Mouse (Mus musculus): ENCODE results near the gene Hsbp1. TPM values are rescaled to one million over a fixed set of nuclear protein-coding genes. Genes with fewer than 3 reads are reported as not detected.
A peak's percentile ranks its signal among the peaks of the same experiment; 100 is the strongest.
"Not testable (repeated sequence)": the region's sequence is repeated elsewhere in the genome, so short reads cannot be mapped to it uniquely, and the experiment has no call there.

Hsbp1 gene
- 402 and 404 TPM in 2 replicates for polyA plus RNA-seq (2016; fragmentation: Nextera tagmentation; extraction: Ambion mirVana)

GRCm38 (mm10) chr8:119344190-119344856 lies at the start of gene Hsbp1:
Hsbp1 (plus strand) TSS chr8:119344488.
- H3K4me1 ChIP-seq: peaks cover 8% of the 10 kb centered on the region
- H3K4me2 ChIP-seq (replicated peaks): peak within 1 kb of the TSS; percentile 49
- H3K36me3 ChIP-seq: peaks cover 31% of the 10 kb centered on the region
- 3% methylated on average over 51 of the region's 52 CpGs for WGBS
- H3K4me3 ChIP-seq: peak within 1 kb of the TSS; percentile 91
- no peaks in the 10 kb centered on the region for H3K9me3 ChIP-seq (replicated peaks)
- peak within 1 kb of the TSS; percentile 55; the same call in 1 of the 2 replicates for H3K27ac ChIP-seq
- H3K9ac ChIP-seq: peak within 1 kb of the TSS; percentile 96
- peak; percentile 98 for ATAC-seq (ENCODE audit: low FRiP score)
- peaks cover 11% of the 10 kb centered on the region; the same call in 1 of the 2 replicates for H3K27me3 ChIP-seq

GRCm38 (mm10) chr8:119295477-119295876 lies 48.8 kb upstream of the Hsbp1 start:
- Histone ChIP-seq H3K9ac (no peak overlapping the region), H3K27me3 (no peaks in the 10 kb centered on the region), H3K27ac (no peak overlapping the region), H3K9me3 (replicated peaks) (0 out of 2 replicates have a peak, but pooled peaks cover 4% of the 10 kb centered on the region), H3K4me1 (no peaks in the 10 kb centered on the region), H3K4me2 (replicated peaks) (no peak overlapping the region), H3K36me3 (no peaks in the 10 kb centered on the region), H3K4me3 (no peak overlapping the region)
- no peak for ATAC-seq (ENCODE audit: low FRiP score)
- 84% methylated on average over 13 of the region's 13 CpGs for WGBS

- H3K9me3 ChIP-seq (replicated peaks); H3K27ac ChIP-seq; ATAC-seq (ENCODE audit: low FRiP score); H3K4me1 ChIP-seq; H3K36me3 ChIP-seq; H3K27me3 ChIP-seq; H3K4me3 ChIP-seq; H3K9ac ChIP-seq; H3K4me2 ChIP-seq (replicated peaks): not testable (repeated sequence)
- WGBS: 28% methylated on average over 3 of the region's 3 CpGs
These were observed 46.5 kb upstream of the Hsbp1 start for GRCm38 (mm10) chr8:119297752-119298151.

DNA sequence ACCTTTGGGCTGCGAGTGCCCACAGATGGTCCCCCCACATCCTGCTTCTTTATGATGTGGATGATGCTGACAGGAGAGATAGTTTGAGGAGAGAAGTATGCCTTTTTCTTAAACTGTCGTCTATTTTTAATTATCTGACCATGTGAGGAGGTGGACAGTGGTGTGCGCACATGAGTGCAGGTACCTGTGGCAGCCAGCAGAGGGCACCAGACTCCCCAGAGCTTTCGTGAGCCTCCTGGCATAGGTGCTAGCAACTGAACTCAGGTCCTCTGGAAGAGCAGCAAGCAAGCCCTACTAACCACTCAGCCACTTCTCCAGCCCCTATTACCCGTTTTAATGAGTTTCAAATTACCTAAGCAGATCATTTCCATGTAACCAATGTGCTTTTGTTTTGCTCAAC lies 44.0 kb upstream of the Hsbp1 start:
- no peak overlapping the region for H3K4me3 ChIP-seq
- H3K9ac ChIP-seq: no peak overlapping the region
- ATAC-seq (ENCODE audit: low FRiP score): no peak
- 89% methylated on average over 5 of the region's 5 CpGs for WGBS
- H3K27ac ChIP-seq: no peak overlapping the region
- no peaks in the 10 kb centered on the region for H3K4me1 ChIP-seq
- no peak overlapping the region for H3K4me2 ChIP-seq (replicated peaks)
- H3K27me3 ChIP-seq: no peaks in the 10 kb centered on the region
- H3K9me3 ChIP-seq (replicated peaks): peaks cover 4% of the 10 kb centered on the region; the same call in 1 of the 2 replicates
- H3K36me3 ChIP-seq: no peaks in the 10 kb centered on the region

DNA sequence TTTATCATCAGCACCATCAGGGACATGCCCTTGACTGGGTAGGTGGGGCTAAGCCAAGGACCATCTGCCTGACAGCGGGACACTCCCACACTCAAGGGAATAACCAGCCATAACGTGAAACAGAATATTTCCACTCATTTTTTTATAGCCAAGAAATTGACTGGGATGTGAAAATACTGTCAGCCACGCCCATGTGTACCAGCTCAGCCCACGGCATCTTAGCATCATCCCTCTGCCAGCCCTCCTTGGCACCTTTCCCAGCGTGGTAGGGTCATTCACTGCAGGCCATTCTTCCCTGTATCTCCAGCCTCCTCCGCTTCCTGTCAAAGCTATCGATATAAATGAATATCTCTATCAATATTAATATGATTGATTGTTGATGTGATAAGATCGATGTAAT lies 40.1 kb upstream of the Hsbp1 start:
- Histone ChIP-seq H3K9me3 (replicated peaks) (peaks cover 4% of the 10 kb centered on the region; the same call in 1 of the 2 replicates), H3K4me1 (no peaks in the 10 kb centered on the region), H3K4me3 (no peak overlapping the region), H3K4me2 (replicated peaks) (no peak overlapping the region), H3K27ac (no peak overlapping the region), H3K27me3 (no peaks in the 10 kb centered on the region), H3K9ac (no peak overlapping the region), H3K36me3 (no peaks in the 10 kb centered on the region)
- 82% methylated on average over 8 of the region's 8 CpGs for WGBS
- ATAC-seq (ENCODE audit: low FRiP score): no peak

DNA sequence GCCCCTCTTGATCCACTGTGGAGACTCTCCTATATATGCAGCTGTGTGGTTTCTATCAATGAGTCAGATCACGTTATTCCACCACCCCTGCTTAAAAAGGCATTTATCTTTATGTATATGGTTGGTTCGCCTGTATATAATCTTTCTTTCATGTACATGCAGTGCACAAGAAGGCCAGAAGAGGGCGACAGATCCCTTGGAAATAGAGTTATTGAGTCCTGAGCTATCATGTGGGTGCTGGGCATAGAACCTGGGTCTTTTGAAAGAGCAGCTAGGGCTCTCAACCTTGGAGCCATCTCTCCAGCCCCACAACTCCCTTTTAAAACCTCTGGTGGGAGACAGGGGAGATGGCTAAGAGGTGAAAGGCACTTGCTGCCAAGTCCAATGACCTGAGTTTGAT lies 32.9 kb upstream of the Hsbp1 start:
- Histone ChIP-seq H3K4me2 (replicated peaks) (no peak overlapping the region), H3K4me1 (no peaks in the 10 kb centered on the region), H3K27ac (no peak overlapping the region), H3K9me3 (replicated peaks) (no peaks in the 10 kb centered on the region), H3K4me3 (no peak overlapping the region), H3K9ac (no peak overlapping the region), H3K27me3 (no peaks in the 10 kb centered on the region), H3K36me3 (no peaks in the 10 kb centered on the region)
- no peak for ATAC-seq (ENCODE audit: low FRiP score)
- WGBS: 32% methylated on average over 3 of the region's 3 CpGs

GRCm38 (mm10) chr8:119323215-119323614 lies 21.1 kb upstream of the Hsbp1 start:
- WGBS: 65% methylated on average over 6 of the region's 6 CpGs
- H3K27me3 ChIP-seq: no peaks in the 10 kb centered on the region
- no peaks in the 10 kb centered on the region for H3K9me3 ChIP-seq (replicated peaks)
- H3K9ac ChIP-seq: no peak overlapping the region
- H3K4me2 ChIP-seq (replicated peaks): no peak overlapping the region
- no peaks in the 10 kb centered on the region for H3K4me1 ChIP-seq
- no peak overlapping the region for H3K27ac ChIP-seq
- H3K36me3 ChIP-seq: no peaks in the 10 kb centered on the region
- no peak for ATAC-seq (ENCODE audit: low FRiP score)
- H3K4me3 ChIP-seq: no peak overlapping the region

DNA sequence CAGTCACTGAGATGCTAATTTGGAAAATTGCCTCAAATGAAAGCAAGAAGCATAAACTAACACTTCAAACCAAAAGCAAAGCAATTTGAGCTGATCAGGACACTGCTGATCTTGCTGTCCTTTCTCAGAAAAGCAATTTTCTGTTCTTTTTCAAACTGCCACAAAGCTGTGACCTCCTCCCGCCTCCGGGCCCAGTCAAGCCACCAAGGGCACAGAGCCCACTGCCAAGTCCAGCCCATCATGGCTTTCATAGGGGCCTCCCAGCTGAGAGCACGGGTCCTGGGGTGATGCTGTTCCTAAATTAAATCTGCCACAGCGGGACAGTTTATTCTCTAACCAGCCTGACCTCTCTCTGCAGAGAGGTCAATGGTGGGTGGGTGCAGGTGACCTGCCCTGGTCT lies 4.7 kb upstream of the Hsbp1 start:
- peaks cover 5% of the 10 kb centered on the region for H3K9me3 ChIP-seq (replicated peaks)

GRCm38 (mm10) chr8:119343606-119344005 lies 682 bp upstream of the Hsbp1 start:
- peaks cover 8% of the 10 kb centered on the region for H3K4me1 ChIP-seq
- H3K9ac ChIP-seq: no peak overlapping the region
- peaks cover 24% of the 10 kb centered on the region for H3K36me3 ChIP-seq
- peak overlapping the region; percentile 49 for H3K4me2 ChIP-seq (replicated peaks)
- H3K9me3 ChIP-seq (replicated peaks): peaks cover under 1% of the 10 kb centered on the region; the same call in 1 of the 2 replicates
- H3K27me3 ChIP-seq: peaks cover 11% of the 10 kb centered on the region; the same call in 1 of the 2 replicates
- no peak overlapping the region for H3K27ac ChIP-seq
- WGBS: 84% methylated on average over 3 of the region's 3 CpGs
- peak; percentile 5; the same call in 1 of the 2 replicates for ATAC-seq (ENCODE audit: low FRiP score)
- H3K4me3 ChIP-seq: peak overlapping the region; percentile 91

More for the DNA sequence above, 4.7 kb upstream of the Hsbp1 start:
- Histone ChIP-seq H3K4me3 (no peak overlapping the region), H3K36me3 (no peaks in the 10 kb centered on the region), H3K27ac (no peak overlapping the region), H3K9ac (no peak overlapping the region), H3K4me2 (replicated peaks) (no peak overlapping the region), H3K4me1 (no peaks in the 10 kb centered on the region), H3K27me3 (peaks cover 11% of the 10 kb centered on the region; the same call in 1 of the 2 replicates)
- no peak for ATAC-seq (ENCODE audit: low FRiP score)
- WGBS: 85% methylated on average over 4 of the region's 4 CpGs

GRCm38 (mm10) chr8:119345029-119345682 lies 868 bp downstream of the Hsbp1 start:
- Histone ChIP-seq H3K9me3 (replicated peaks) (no peaks in the 10 kb centered on the region), H3K4me2 (replicated peaks) (peak overlapping the region; percentile 49), H3K36me3 (peaks cover 36% of the 10 kb centered on the region), H3K4me1 (peaks cover 8% of the 10 kb centered on the region), H3K27ac (no peak overlapping the region), H3K4me3 (peak overlapping the region; percentile 91), H3K27me3 (peaks cover 6% of the 10 kb centered on the region; the same call in 1 of the 2 replicates), H3K9ac (peak overlapping the region; percentile 96)
- 53% methylated on average over 22 of the region's 22 CpGs for WGBS
- no peak for ATAC-seq (ENCODE audit: low FRiP score)

DNA sequence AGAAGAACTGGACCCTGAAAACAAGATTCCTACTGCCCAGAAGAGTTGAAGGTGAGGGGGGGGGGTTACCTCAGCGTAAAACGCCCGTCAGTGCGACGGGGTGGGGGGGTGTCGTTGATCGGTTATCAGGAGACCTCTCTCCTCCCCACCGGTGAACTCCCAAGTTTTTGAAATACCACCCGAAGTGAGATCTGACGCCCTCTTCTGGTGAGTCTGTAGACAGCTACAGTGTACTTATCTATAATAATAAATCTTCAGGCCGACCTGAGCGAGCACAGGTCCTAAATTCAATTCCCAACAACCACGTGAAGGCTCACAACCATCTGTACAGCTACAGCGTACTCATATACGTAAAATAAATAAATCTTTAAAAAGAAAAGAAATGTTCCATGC lies 1.4 kb downstream of the Hsbp1 start:
- no peak for ATAC-seq (ENCODE audit: low FRiP score)
- Histone ChIP-seq H3K9ac (no peak overlapping the region), H3K4me3 (no peak overlapping the region), H3K9me3 (replicated peaks) (no peaks in the 10 kb centered on the region), H3K4me1 (peaks cover 8% of the 10 kb centered on the region), H3K27ac (no peak overlapping the region), H3K36me3 (peaks cover 37% of the 10 kb centered on the region), H3K27me3 (peaks cover 6% of the 10 kb centered on the region; the same call in 1 of the 2 replicates), H3K4me2 (replicated peaks) (peak overlapping the region; percentile 49)
- 80% methylated on average over 15 of the region's 15 CpGs for WGBS

- H3K9me3 ChIP-seq (replicated peaks): no peaks in the 10 kb centered on the region
- no peak overlapping the region for H3K4me2 ChIP-seq (replicated peaks)
- H3K36me3 ChIP-seq: peaks cover 42% of the 10 kb centered on the region
- no peak for ATAC-seq (ENCODE audit: low FRiP score)
- H3K4me1 ChIP-seq: no peaks in the 10 kb centered on the region
- no peak overlapping the region for H3K4me3 ChIP-seq
- H3K9ac ChIP-seq: no peak overlapping the region
- H3K27me3 ChIP-seq: no peaks in the 10 kb centered on the region
- H3K27ac ChIP-seq: no peak overlapping the region
- WGBS: 93% methylated on average over 19 of the region's 19 CpGs
These were observed 7.4 kb downstream of the Hsbp1 start for GRCm38 (mm10) chr8:119351647-119352046.
